Mouse (Mus musculus): Measurements from ENCODE around the gene Dmxl2.

Dmxl2 gene

GRCm38 (mm10) chr9:54499791-54500190 is 1.6 kb downstream of the Dmxl2 start:
- DNase-seq (ENCODE audit: low spot score) = no peak

- DNase-seq (ENCODE audit: low spot score) = no peak
These were observed 2.1 kb downstream of the Dmxl2 start for GRCm38 (mm10) chr9:54499291-54499690.

GRCm38 (mm10) chr9:54490431-54490830 is 11.0 kb downstream of the Dmxl2 start:
- no peak for DNase-seq (ENCODE audit: low spot score)

GRCm38 (mm10) chr9:54489599-54489998 is 11.8 kb downstream of the Dmxl2 start:
- no peak for DNase-seq (ENCODE audit: low spot score)

- DNase-seq (ENCODE audit: low spot score) = no peak
These were observed 16.5 kb downstream of the Dmxl2 start for GRCm38 (mm10) chr9:54484927-54485326.

GRCm38 (mm10) chr9:54483215-54483614 is 18.2 kb downstream of the Dmxl2 start:
- DNase-seq (ENCODE audit: low spot score) = no peak

GRCm38 (mm10) chr9:54482763-54483162 is 18.7 kb downstream of the Dmxl2 start:
- no peak for DNase-seq (ENCODE audit: low spot score)

GRCm38 (mm10) chr9:54479054-54479453 is 22.4 kb downstream of the Dmxl2 start:
- no peak for DNase-seq (ENCODE audit: low spot score)

- no peak for DNase-seq (ENCODE audit: low spot score)
These were observed 23.3 kb downstream of the Dmxl2 start for GRCm38 (mm10) chr9:54478117-54478516.

- no peak for DNase-seq (ENCODE audit: low spot score)
These were observed 26.9 kb downstream of the Dmxl2 start for GRCm38 (mm10) chr9:54474546-54474945.

- DNase-seq (ENCODE audit: low spot score) = no peak
These were observed 27.4 kb downstream of the Dmxl2 start for GRCm38 (mm10) chr9:54474031-54474430.

GRCm38 (mm10) chr9:54472784-54473183 is 28.6 kb downstream of the Dmxl2 start:
- no peak for DNase-seq (ENCODE audit: low spot score)

GRCm38 (mm10) chr9:54469339-54469738 is 32.1 kb downstream of the Dmxl2 start:
- DNase-seq (ENCODE audit: low spot score) = no peak

GRCm38 (mm10) chr9:54467433-54467933 is 33.9 kb downstream of the Dmxl2 start:
- no peak for DNase-seq (ENCODE audit: low spot score)

- no peak for DNase-seq (ENCODE audit: low spot score)
These were observed 37.9 kb downstream of the Dmxl2 start for GRCm38 (mm10) chr9:54463483-54464054.

GRCm38 (mm10) chr9:54439015-54439414 is 62.4 kb downstream of the Dmxl2 start:
- no peak for DNase-seq (ENCODE audit: low spot score)

- peak; percentile 81 for DNase-seq (ENCODE audit: low spot score)
These were observed 63.2 kb downstream of the Dmxl2 start for GRCm38 (mm10) chr9:54438246-54438645.

- peak; percentile 36 for DNase-seq (ENCODE audit: low spot score)
These were observed 85.2 kb downstream of the Dmxl2 start for GRCm38 (mm10) chr9:54416238-54416637.

GRCm38 (mm10) chr9:54356756-54357155 is 144.7 kb downstream of the Dmxl2 start:
- no peak for DNase-seq (ENCODE audit: low spot score)

- no peak for DNase-seq (ENCODE audit: low spot score)
These were observed 159.4 kb downstream of the Dmxl2 start for GRCm38 (mm10) chr9:54342026-54342425.

GRCm38 (mm10) chr9:54336532-54337144 is 164.8 kb downstream of the Dmxl2 start:
- peak; percentile 87 for DNase-seq (ENCODE audit: low spot score)

GRCm38 (mm10) chr9:54335582-54335981 is 165.8 kb downstream of the Dmxl2 start:
- DNase-seq (ENCODE audit: low spot score) = peak; percentile 15

- no peak for DNase-seq (ENCODE audit: low spot score)
These were observed 172.2 kb downstream of the Dmxl2 start for GRCm38 (mm10) chr9:54329201-54329600.

GRCm38 (mm10) chr9:54323456-54323855 is 178.0 kb downstream of the Dmxl2 start:
- peak; percentile 67 for DNase-seq (ENCODE audit: low spot score)

Data from retina, embryonic 14.5 days (tissue).